Mouse (Mus musculus): ENCODE data around the gene Cnksr2.

DNA sequence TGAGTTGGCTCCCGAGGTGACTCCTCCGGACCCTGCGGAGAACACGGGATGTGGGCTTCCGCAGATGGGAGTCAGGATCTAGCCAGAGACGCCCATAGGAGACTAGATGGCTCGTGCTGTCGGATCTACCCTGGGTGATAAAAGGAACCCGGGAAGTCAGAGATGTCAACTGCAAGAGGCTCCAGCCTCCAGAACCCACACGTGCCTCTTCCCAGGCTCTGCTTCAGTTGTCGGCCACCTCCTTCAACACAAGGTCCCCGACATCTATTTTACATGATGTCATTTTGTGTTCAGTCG is 698 bp upstream of the Cnksr2 start:
- TF ChIP-seq CTCF (IDR thresholded peaks at IDR 0.05; ENCODE audit: low read depth), result no peak
- no peak for TF ChIP-seq EP300 (IDR thresholded peaks at IDR 0.05; ENCODE audit: low read depth)

All from liver, postnatal 0 days (tissue).